Mouse (Mus musculus) MN1 (cell line): ENCODE measurements around the gene Dydc2.

Experiments used
- DNase-seq: peaks from one replicate; pipeline ENCODE4 v3.0.0-alpha.2; 2016; ENCODE audit warnings: low spot score

The Dydc2 gene

DNA sequence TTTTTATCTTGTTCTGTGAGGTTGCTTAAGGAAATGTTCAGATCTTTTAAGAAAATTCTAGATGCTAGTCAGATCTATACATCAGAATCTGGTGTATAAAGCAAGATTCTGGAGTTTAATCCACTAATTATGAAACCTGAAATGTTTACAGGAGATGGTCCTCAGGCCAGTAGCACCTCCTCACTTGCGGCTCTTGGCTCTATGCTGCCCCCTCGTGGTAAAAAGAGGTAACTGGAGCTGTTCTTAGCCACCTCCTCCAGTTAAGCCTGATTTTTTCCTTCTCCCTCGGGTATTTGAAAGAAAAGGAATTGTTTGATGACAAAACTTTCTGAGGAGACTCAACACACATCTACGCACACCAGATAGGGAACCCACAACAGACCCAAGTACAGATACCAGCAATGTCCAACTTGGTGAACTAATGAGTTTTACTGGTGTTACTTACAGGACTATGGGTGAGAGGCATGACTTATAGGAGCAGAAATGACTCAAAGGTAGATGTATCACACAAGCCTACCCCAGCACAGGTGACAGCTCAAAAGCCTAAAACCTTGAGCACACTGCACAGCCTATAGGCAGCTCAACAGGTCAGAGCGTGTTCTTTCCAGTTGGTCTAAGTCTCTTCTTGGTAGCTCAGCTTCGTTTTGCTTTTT is 33.7 kb downstream of the Dydc2 start:
- DNase-seq: peak; percentile 25

- peak; percentile 48 for DNase-seq
Observed at GRCm38 (mm10) chr14:41033135-41034110, 35.6 kb downstream of the Dydc2 start.

GRCm38 (mm10) chr14:41030989-41031513 is 38.0 kb downstream of the Dydc2 start:
- DNase-seq: no peak

DNA sequence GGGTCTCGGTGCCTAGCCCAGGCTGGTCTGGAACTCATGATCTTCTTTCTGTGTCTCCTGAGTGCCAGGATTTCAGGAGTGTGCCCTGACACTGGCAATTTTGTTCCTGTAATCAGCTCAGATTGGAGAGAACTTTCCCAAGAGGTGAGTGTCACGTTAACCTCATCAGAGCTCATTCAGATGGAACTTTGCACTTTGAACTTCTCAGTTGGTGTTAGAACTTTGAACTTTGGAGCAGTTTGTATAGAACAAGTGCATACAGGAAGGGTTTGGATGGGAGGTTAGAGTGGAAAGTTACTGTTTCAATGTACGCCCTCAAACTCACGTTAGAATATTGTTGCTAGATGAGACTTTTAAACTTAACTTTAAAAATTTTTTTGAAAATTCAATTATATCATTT is 39.7 kb downstream of the Dydc2 start:
- DNase-seq: no peak

- DNase-seq: no peak
Observed at GRCm38 (mm10) chr14:41025594-41026284, 43.3 kb downstream of the Dydc2 start.

- DNase-seq: no peak
Observed at GRCm38 (mm10) chr14:41025087-41025486, 43.9 kb downstream of the Dydc2 start.

- no peak for DNase-seq
Observed at GRCm38 (mm10) chr14:41021246-41021645, 47.8 kb downstream of the Dydc2 start.

GRCm38 (mm10) chr14:41017460-41017859 is 51.5 kb downstream of the Dydc2 start:
- DNase-seq: no peak

- no peak for DNase-seq
Observed at GRCm38 (mm10) chr14:41014701-41015240, 54.2 kb downstream of the Dydc2 start.

DNA sequence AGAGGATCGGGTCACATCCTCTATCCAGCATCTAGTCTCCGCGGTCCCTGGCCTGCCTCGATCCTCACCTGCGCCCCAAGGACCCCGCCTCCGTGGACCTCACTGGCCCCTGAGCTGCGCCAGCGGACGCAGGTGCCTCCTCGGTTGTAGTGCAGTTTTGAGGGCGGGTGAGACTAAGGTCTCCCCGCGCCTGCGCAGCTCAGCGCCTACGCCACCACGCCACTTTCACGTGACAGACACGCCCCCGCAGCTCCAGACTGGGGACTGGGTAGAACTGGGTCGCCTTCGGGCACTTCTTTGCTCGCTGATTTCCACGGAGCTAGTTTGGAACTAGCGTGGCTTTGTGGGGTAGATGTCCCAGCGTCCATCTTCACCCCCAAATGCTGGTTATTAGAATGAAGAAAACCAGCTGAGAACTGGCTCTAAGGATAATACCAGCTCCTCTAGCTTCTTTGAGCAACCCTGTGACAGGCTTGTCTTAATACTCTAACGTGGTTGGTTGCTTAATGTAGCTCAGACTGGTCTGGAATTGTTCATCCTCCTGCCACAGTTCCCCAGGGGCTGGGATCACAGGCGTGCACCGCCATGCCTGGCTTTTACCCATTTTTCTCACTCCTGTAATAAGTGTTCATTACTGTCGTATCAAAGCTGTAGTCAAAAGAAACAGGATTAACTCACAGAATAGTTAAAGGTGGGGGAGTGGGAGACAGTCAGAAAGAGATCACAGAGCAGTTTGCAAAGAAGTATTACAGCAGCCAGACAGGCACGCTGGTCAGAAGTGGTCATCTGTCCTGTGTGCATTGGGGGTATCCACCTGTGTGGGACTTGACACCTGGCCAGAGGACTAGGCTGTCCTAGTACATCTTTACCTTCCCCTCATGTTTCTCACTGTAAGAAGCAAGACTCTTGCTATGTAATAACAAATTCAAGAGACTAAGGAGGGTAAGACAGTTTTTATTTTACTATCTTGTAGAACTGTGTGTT is 55.1 kb downstream of the Dydc2 start, which contains the start of gene Fam213a:
TSS of gene Fam213a (minus strand) at position 159 of the 984 bp plus-strand sequence.
- DNase-seq: no peak

DNA sequence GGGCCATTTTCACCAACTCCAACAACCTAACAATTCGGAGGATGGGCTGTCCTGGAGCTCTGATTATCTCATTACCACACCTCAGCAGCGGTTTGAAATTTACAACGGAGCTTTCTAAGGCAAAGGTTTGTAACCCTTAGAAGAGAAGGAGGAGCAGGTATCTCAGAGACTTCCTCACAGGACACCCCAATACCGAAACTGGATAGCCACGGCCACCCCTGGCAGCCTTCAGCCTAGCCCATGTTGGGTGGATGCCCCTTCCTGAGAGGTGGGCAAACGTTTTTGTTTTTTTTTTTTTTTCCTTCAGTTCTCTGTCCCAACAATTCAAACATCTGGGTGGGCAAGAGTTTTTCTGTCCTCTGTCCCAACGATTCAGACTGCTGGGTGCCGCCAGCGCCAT is 55.9 kb downstream of the Dydc2 start:
- DNase-seq: no peak

GRCm38 (mm10) chr14:41011916-41012315 is 57.1 kb downstream of the Dydc2 start:
- no peak for DNase-seq

- DNase-seq: no peak
Observed at GRCm38 (mm10) chr14:41008138-41008537, 60.9 kb downstream of the Dydc2 start.

GRCm38 (mm10) chr14:41007641-41008040 is 61.4 kb downstream of the Dydc2 start:
- no peak for DNase-seq

GRCm38 (mm10) chr14:41006899-41007298 is 62.1 kb downstream of the Dydc2 start:
- DNase-seq: no peak

DNA sequence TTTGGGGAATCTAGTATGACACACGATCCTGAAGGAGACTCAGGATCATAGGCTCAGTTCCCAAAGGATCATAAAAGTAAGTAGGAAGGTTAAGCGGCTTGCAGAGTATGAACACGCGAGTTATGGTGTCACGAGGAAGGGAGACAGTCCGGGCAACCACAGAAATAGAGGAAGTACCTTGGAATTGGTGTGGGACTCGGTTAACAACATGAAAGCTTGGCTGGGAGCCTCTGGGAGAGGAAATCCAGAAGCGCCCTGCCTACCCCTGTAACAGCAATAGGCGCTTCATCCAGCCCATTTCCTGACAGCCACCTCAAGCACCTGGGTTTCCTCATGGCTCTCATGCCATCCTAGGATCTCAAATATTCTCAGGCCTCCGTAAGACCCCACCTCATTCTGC is 62.7 kb downstream of the Dydc2 start:
- DNase-seq: no peak

GRCm38 (mm10) chr14:41005716-41006115 is 63.3 kb downstream of the Dydc2 start:
- no peak for DNase-seq

DNA sequence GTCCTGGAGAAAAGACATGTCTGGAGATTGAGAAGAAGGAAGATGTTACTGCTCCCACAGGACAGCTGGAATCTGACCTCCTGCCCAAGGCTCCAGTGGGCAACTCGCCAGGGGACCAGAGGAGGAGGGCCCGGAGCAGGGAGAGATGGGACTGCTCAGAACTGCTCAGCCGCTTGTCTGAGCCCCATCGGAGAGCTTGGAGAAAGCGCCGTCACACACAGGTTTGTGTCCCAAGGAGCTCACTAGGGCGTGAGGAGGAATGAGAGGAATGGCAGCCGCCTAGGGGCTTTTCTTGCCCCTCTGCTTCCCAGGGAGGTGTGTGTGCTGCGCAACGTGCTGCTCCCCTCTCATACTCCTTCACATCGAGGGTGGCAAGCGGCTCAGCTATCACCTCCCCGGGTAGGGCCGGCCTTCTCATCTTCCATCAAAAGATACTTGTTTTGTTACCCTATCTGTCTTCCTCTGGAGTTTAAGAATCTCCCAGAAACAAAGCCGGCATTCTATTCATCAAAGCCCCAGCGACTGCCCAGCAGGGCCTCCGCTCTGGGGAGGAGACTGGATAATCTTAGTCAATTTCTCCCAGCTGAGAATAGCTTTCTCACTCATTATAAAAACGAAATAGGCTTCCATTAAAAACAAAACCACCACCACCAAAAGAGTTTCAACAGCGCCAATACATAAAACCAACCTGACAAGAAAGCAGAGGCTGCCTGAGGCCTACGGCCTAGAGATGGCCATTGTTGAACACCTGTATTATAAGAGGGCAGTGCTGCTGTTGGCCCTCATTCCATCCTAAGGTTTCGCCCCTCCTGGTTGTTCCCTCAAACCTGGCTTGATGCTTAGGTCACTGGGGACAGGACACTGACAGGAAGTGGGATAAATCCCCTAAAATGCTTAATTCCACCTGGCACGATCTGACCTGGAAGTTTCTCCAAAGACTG is 64.5 kb downstream of the Dydc2 start:
- no peak for DNase-seq

- no peak for DNase-seq
Observed at GRCm38 (mm10) chr14:41001576-41001975, 67.4 kb downstream of the Dydc2 start.

DNA sequence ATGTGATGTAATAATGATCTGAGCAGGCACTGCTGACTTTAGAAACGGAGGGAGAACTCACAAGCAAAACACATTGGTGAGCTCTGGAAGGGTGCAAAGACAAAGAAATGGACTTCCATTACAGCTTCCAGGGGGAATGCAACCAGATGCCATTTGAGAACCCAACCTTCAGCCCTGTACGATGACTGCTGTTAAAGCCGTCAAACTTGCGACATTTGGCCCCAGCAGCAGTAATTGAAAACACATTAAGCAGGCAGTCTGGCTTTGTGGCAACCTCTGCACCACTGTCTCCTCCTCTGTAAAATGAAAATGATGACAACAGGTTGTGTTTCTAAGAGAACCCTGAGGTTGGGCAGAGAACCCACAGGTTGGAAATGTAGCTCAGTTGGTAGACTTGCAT is 68.2 kb downstream of the Dydc2 start:
- no peak for DNase-seq
